Mouse (Mus musculus) central nervous system, embryonic 18 days (tissue): ENCODE measurements around the gene Dnah12. TPM values are rescaled to one million over a fixed set of nuclear protein-coding genes. Genes with fewer than 3 reads are reported as not detected.

Source experiments
- polyA plus RNA-seq: library from polyadenylated mRNA; depleted of rRNA; stranded (reverse); fragments of >200 nt; gene quantifications from 2 replicates; pipeline ENCODE4 v1.2.3, GENCODE M21; 2012; rRNA removed

Dnah12 gene
- polyA plus RNA-seq, result 0.16 and 0.24 TPM in 2 replicates

DNA sequence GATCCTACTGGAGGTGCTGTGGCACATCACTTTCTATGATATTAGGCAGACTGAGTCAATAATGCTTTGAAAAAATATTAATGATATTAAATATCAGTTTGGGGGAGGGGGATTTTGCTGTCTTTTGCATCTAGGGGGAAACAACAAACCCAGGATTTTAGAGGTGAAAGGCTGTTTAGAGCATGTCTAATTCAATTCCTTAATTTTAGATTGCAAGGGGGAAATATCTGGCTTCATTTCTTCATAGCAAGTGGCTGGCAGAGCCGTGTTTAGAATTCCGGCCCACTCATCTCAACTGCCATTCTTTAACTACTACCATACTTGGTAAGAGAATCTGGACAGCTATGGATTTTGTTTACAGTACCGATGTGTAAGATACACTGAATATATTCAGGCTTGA is at the start of gene Dnah12:
Gene Dnah12, plus strand, starts transcription at position 301 of the 400 bp plus-strand sequence.

GRCm38 (mm10) chr14:26669292-26670073 is 23.6 kb upstream of the Dnah12 start, which contains the start of gene Pde12:
Gene Pde12, minus strand, starts transcription at chr14:26669883.

GRCm38 (mm10) chr14:26894392-26894791 is 201.3 kb downstream of the Dnah12 start, which contains the start of gene Asb14:
Gene Asb14, plus strand, starts transcription at chr14:26894557.

Other genes with a start within 250 kb of the Dnah12 start
- gene Slmap, start 158.3 kb upstream of the Dnah12 start, polyA plus RNA-seq, result 24.2 and 26.0 TPM in 2 replicates
- gene Dennd6a, start 119.4 kb upstream of the Dnah12 start, polyA plus RNA-seq, result 15.9 and 17.1 TPM in 2 replicates
- gene Arf4, start 55.2 kb upstream of the Dnah12 start, polyA plus RNA-seq, result 205 and 209 TPM in 2 replicates
- gene Pde12, start 23.4 kb upstream of the Dnah12 start, polyA plus RNA-seq, result 7.6 and 7.7 TPM in 2 replicates
- gene Asb14, start 201.3 kb downstream of the Dnah12 start, polyA plus RNA-seq, result 0.27 TPM in 2 replicates